Mouse (Mus musculus) adrenal gland, postnatal 10 days (tissue): ENCODE results near the gene Ccdc70. TPM values are rescaled to one million over a fixed set of nuclear protein-coding genes. Genes with fewer than 3 reads are reported as not detected.

Experiments used
- total RNA-seq, 2 experiments: library from RNA; stranded (reverse); gene quantifications; 2 replicates each; pipeline ENCODE4 v1.2.3; 2021

Gene Ccdc70
- total RNA-seq, 2 experiments from 2014 or later = not detected

Other genes starting within 250 kb of the Ccdc70 start
- gene Defa24, start 235.3 kb upstream of the Ccdc70 start, total RNA-seq = not detected
- gene Defb50, start 146.2 kb upstream of the Ccdc70 start, total RNA-seq = not detected
- not detected for gene Defb2, start 129.8 kb upstream of the Ccdc70 start, total RNA-seq
- gene Defb10, start 110.9 kb upstream of the Ccdc70 start, total RNA-seq = not detected
- gene Defb9, start 84.4 kb upstream of the Ccdc70 start, total RNA-seq = not detected
- gene Defb11, start 63.4 kb upstream of the Ccdc70 start, total RNA-seq = not detected
- not detected for gene Defb15, start 37.1 kb upstream of the Ccdc70 start, total RNA-seq
- not detected for gene Defb35, start 31.4 kb upstream of the Ccdc70 start, total RNA-seq
- not detected for gene Defb13, start 23.0 kb upstream of the Ccdc70 start, total RNA-seq
- not detected for gene Fam90a1a, start 11.1 kb upstream of the Ccdc70 start, total RNA-seq
- 1 to 10 TPM; 2.8 to 3.9 TPM for gene Atp7b, start 90.5 kb downstream of the Ccdc70 start, total RNA-seq
- gene Alg11, start 90.9 kb downstream of the Ccdc70 start, total RNA-seq = 10 to 100 TPM; 23.3 to 32.8 TPM
- gene Nek5, start 155.3 kb downstream of the Ccdc70 start, total RNA-seq = 1 to 10 TPM; 1.3 to 2.2 TPM
- gene Nek3, start 196.7 kb downstream of the Ccdc70 start, total RNA-seq = 1 to 10 TPM; 3.2 to 4.4 TPM
- 10 to 100 TPM; 13.2 to 14.9 TPM for gene Ckap2, start 216.0 kb downstream of the Ccdc70 start, total RNA-seq
- 10 to 100 TPM; 30.7 to 34.3 TPM for gene Vps36, start 223.0 kb downstream of the Ccdc70 start, total RNA-seq